Mouse (Mus musculus): ENCODE measurements around the gene Zbtb7b. TPM values are rescaled to one million over a fixed set of nuclear protein-coding genes. Genes with fewer than 3 reads are reported as not detected.

Zbtb7b gene
- total RNA-seq, 1 experiment from 2014 or later = 67.1 TPM

GRCm38 (mm10) chr3:89390111-89390515 lies 4.5 kb downstream of the Zbtb7b start:
- DNase-seq = peak; percentile 86

GRCm38 (mm10) chr3:89388901-89389740 lies 5.5 kb downstream of the Zbtb7b start:
- no peak for DNase-seq

GRCm38 (mm10) chr3:89388134-89388881 lies 6.3 kb downstream of the Zbtb7b start:
- peak; percentile 84 for DNase-seq

- DNase-seq = peak; percentile 78
Observed at GRCm38 (mm10) chr3:89387632-89388031, 6.9 kb downstream of the Zbtb7b start.

- DNase-seq = peak; percentile 57
Observed at GRCm38 (mm10) chr3:89386438-89387420, 7.8 kb downstream of the Zbtb7b start.

- no peak for DNase-seq
Observed at GRCm38 (mm10) chr3:89385451-89385850, 9.1 kb downstream of the Zbtb7b start.

- DNase-seq = no peak
Observed at GRCm38 (mm10) chr3:89384331-89385076, 10.1 kb downstream of the Zbtb7b start.

GRCm38 (mm10) chr3:89383651-89384255 lies 10.8 kb downstream of the Zbtb7b start:
- no peak for DNase-seq

- DNase-seq = no peak
Observed at GRCm38 (mm10) chr3:89382950-89383349, 11.6 kb downstream of the Zbtb7b start.

GRCm38 (mm10) chr3:89382033-89382882 lies 12.3 kb downstream of the Zbtb7b start:
- DNase-seq = no peak

GRCm38 (mm10) chr3:89381233-89381632 lies 13.3 kb downstream of the Zbtb7b start:
- DNase-seq = no peak

GRCm38 (mm10) chr3:89380711-89381110 lies 13.9 kb downstream of the Zbtb7b start:
- DNase-seq = no peak

GRCm38 (mm10) chr3:89380291-89380690 lies 14.3 kb downstream of the Zbtb7b start:
- DNase-seq = no peak

- peak; percentile 66 for DNase-seq
Observed at GRCm38 (mm10) chr3:89379388-89380131, 15.0 kb downstream of the Zbtb7b start.

- DNase-seq = peak; percentile 88
Observed at GRCm38 (mm10) chr3:89378394-89379067, 16.0 kb downstream of the Zbtb7b start.

- DNase-seq = no peak
Observed at GRCm38 (mm10) chr3:89377831-89378230, 16.7 kb downstream of the Zbtb7b start.

- DNase-seq = no peak
Observed at GRCm38 (mm10) chr3:89373581-89374231, 20.9 kb downstream of the Zbtb7b start.

- DNase-seq = no peak
Observed at GRCm38 (mm10) chr3:89367338-89367737, 27.2 kb downstream of the Zbtb7b start.
